Mouse (Mus musculus) kidney, adult 2 months (tissue): ENCODE measurements around the gene Rgs14. TPM values are rescaled to one million over a fixed set of nuclear protein-coding genes. Genes with fewer than 3 reads are reported as not detected.

Experiments used
- DNase-seq: peaks from one replicate; pipeline ENCODE4 v3.0.0; 2021
- H3K27ac ChIP-seq: fragments of 200-500 bp; 2 replicates; pipeline ENCODE4 v1.5.1; 2012; ENCODE audit warnings: low read depth, low read length, control low read depth, inconsistent platforms; ENCODE audit not compliant: insufficient read depth
- H3K27me3 ChIP-seq: fragments of 200-500 bp; replicated peaks from 2 replicates; pipeline ENCODE4 v1.6.1; 2012; ENCODE audit warnings: mild to moderate bottlenecking, moderate library complexity, low read length, inconsistent platforms; ENCODE audit not compliant: control insufficient read depth, insufficient read depth
- H3K36me3 ChIP-seq: fragments of 200-500 bp; 2 replicates; pipeline ENCODE4 v1.6.1; 2012; ENCODE audit warnings: mild to moderate bottlenecking, moderate library complexity, low read length, inconsistent platforms; ENCODE audit not compliant: control insufficient read depth, insufficient read depth
- H3K4me1 ChIP-seq: fragments of 200-500 bp; 2 replicates; pipeline ENCODE4 v1.6.1; 2011; ENCODE audit warnings: low read length; ENCODE audit not compliant: control insufficient read depth, insufficient read depth
- H3K4me3 ChIP-seq: fragments of 200-500 bp; 2 replicates; pipeline ENCODE4 v1.5.1; 2011; ENCODE audit warnings: mild to moderate bottlenecking, low read depth, low read length, control low read depth; ENCODE audit not compliant: insufficient read depth
- CTCF ChIP-seq: fragments of 200-500 bp; conservative IDR thresholded peaks from 2 replicates; pipeline ENCODE4 v1.5.1; 2011; ENCODE audit warnings: low read depth, mild to moderate bottlenecking, control low read depth, low read length, moderate library complexity, mixed read lengths; ENCODE audit not compliant: insufficient read depth, insufficient read length
- POLR2A ChIP-seq: fragments of 200-500 bp; IDR thresholded peaks from one replicate; pipeline ENCODE4 v1.6.1; 2011; ENCODE audit warnings: low read depth, low read length, control low read depth
- WGBS: fragments of 180-500 bp; shearing (Covaris S2); methylation state at CpG from one replicate; pipeline ENCODE4 v1.1.7; 2018; 5-methylcytosine and 5-hydroxymethylcytosine counted together
- polyA plus RNA-seq: library from polyadenylated mRNA; depleted of rRNA; stranded (reverse); fragments of >200 nt; gene quantifications from 2 replicates; pipeline ENCODE4 v1.2.3, GENCODE M21; 2012; rRNA removed

Gene Rgs14
- polyA plus RNA-seq: 3.3 and 4.2 TPM in 2 replicates

DNA sequence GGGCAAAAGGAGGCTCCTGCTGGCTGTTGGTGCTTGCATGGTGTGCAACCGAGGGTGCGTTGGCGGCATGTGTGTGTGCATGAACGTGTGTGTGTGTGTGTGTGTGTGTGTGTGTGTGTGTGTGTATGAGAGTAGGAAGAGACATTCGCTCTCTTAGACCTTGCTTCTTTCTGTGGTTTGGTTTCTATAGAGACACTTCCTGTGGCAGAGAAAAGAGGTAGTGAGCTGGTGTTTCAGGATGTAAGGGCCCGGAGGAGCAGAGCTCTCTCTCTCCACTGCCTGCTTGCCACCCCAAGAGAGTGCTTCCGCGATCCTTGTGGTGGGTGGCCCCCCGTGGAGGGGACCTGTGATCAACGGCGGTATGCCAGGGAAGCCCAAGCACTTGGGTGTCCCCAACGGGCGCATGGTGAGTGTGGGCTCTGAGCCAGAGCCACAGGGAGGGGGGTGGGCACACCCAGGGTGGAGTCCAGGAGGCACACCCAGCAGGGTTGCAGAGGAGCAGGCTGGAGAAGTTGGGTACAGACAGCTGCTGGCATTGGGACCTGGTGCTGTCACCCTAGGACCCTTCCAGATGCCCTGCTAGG is at the start of gene Rgs14:
Gene Rgs14 (plus strand): TSS at position 202 of the 584 bp plus-strand sequence.
- H3K27me3 ChIP-seq: no peaks in the 10 kb centered on the region
- peak within 1 kb of the TSS; percentile 30; the same call in 1 of the 2 replicates for H3K27ac ChIP-seq
- peak; percentile 24 for DNase-seq
- no peaks in the 10 kb centered on the region for H3K36me3 ChIP-seq
- no peaks in the 10 kb centered on the region for H3K4me1 ChIP-seq
- 42% methylated on average over 13 of the region's 13 CpGs for WGBS
- peak within 1 kb of the TSS; percentile 19 for H3K4me3 ChIP-seq
- no peak for TF ChIP-seq CTCF
- no peak for TF ChIP-seq POLR2A

DNA sequence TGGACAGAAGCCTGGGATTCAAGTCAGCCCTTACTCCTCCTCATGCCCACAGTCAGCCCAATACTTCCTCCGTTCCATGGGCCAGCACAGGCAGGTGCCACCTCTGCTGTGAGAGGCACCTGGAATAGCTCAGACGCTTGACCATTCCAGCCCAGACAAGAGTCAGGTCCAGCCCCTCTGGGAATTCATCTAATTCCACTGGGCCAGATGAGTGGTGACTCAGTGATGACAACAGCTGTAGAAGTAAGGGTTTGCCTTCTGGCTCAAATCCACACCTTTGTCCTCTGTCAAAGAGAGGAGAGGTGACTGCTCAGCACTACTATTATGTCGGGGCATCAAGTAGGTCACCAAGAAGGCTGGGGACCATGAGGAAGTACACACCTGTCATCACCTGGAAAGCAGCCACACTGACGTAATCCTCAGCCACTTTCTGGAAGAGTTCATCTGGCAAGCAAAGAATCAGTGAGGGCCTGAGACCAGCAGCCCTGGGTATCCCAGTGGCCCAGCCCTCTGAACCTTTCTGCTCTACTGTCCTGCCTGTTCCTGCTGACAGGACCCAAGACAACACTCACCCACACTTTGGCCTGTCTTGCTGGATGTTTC is 49.5 kb upstream of the Rgs14 start, which contains the start of gene Prelid1:
Gene Prelid1 (plus strand): TSS at position 570 of the 603 bp plus-strand sequence.
- no peaks in the 10 kb centered on the region; the same call in 1 of the 2 replicates for H3K36me3 ChIP-seq
- peak within 1 kb of the TSS; percentile 93 for H3K4me3 ChIP-seq
- H3K4me1 ChIP-seq: peaks cover 14% of the 10 kb centered on the region
- no peak within 1 kb of the TSS; the same call in 1 of the 2 replicates for H3K27ac ChIP-seq
- WGBS: 57% methylated on average over 4 of the region's 4 CpGs
- TF ChIP-seq POLR2A: no peak
- DNase-seq: peak; percentile 38
- no peaks in the 10 kb centered on the region for H3K27me3 ChIP-seq

DNA sequence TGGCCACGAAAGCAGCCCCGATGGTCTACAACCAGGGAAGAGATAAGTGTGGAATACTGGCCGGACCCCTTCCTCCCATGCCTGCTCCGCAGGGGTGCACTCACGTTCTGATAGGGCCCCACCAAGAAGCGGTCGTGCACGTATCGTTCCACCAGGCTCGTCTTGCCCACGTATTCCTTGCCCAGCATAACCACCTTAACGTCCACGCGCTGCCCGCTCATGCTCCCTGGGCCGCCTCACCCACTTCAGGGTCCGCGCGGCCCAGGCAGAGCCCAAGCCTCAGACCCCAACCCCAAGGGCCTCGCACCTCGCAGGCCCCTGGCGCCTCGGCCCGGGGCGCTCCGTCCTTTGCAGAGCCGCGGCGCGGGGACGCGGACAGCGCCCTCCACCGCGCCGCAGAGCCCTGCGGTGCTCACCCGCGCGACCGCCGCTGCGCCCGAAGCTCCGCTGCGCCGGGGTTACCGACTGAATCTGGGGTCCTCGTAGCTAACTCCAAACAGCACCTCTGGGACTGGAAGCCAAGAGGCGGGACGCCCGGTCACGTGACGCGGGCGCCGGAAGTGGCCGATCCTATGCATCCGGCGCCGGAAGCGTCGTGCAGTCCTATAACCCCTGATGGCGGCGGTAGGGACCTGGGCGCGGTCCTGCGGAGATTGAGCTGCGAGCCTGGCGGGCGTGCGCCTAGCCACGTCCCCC is 48.0 kb upstream of the Rgs14 start, which contains the start of gene Rab24:
Gene Rab24 (minus strand): TSS at position 513 of the 696 bp plus-strand sequence.
- under 1% methylated on average over 73 of the region's 73 CpGs for WGBS
- Histone ChIP-seq H3K27ac (peak within 1 kb of the TSS; percentile 78), H3K4me3 (peak within 1 kb of the TSS; percentile 93), H3K36me3 (no peaks in the 10 kb centered on the region; the same call in 1 of the 2 replicates), H3K4me1 (peaks cover 13% of the 10 kb centered on the region), H3K27me3 (no peaks in the 10 kb centered on the region)
- peak; percentile 94 for DNase-seq
- TF ChIP-seq POLR2A: peak; percentile 25
- TF ChIP-seq CTCF: no peak

DNA sequence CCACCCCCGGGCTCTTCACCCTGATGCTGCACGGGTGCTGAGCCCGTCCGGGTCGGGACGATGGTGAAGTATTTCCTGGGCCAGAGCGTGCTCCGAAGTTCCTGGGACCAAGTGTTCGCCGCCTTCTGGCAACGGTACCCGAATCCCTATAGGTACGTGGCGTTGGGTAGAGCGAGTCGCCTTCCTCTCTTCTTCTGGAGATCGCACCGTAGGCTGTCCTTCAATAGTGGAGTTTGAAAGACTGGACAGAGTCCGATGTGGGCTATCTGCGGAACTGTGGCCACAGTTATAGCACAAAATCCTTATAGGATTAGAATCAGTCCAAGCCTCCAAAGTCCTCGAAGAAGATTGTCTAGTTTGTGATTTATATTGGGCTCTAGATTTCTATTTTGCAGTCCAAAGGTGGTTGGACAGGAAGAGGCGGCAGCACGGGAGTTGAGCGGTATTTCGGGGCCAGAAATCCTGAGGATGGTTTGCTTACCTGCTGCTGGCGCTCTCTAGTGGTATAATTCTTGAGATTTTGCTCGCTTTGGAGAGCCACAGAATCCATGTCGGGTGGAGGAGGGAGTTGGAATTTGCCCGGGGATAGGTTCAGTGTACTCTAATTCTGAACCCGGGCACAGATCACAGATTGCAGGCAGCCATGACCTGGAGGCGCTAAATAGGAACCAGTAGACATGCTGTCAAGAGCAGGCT is 47.3 kb upstream of the Rgs14 start:
- Histone ChIP-seq H3K4me3 (peak overlapping the region; percentile 93), H3K36me3 (no peaks in the 10 kb centered on the region; the same call in 1 of the 2 replicates), H3K27ac (peak overlapping the region; percentile 78), H3K4me1 (peaks cover 13% of the 10 kb centered on the region), H3K27me3 (no peaks in the 10 kb centered on the region)
- under 1% methylated on average over 31 of the region's 31 CpGs for WGBS
- TF ChIP-seq POLR2A: no peak
- TF ChIP-seq CTCF: peak; percentile 56
- peak; percentile 92 for DNase-seq

DNA sequence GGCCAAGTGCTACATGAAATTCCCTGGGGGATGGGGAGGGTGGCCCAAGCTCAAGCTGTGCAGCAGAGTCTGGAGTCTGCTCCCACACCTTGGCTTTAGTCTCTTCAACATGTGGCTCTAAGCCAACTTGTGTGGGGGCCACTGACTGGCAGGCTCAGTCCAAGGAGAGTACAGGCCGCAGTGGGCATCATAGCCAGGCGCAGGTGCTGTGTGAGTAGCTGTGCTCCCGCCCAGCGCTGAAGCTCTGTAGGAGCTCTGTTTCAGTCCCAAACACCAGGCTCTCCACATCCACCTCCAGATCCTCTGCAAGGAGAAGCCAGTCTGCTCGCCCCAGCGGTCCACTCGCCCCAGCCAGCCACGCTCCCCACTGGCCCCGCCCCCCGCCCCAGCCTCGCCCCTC is 43.9 kb upstream of the Rgs14 start:
- WGBS: 71% methylated on average over 11 of the region's 11 CpGs
- TF ChIP-seq CTCF (no peak), POLR2A (no peak)
- H3K27me3 ChIP-seq: no peaks in the 10 kb centered on the region
- DNase-seq: peak; percentile 25
- H3K4me3 ChIP-seq: no peak overlapping the region
- no peak overlapping the region for H3K27ac ChIP-seq
- H3K36me3 ChIP-seq: no peaks in the 10 kb centered on the region; the same call in 1 of the 2 replicates
- H3K4me1 ChIP-seq: peaks cover 21% of the 10 kb centered on the region

DNA sequence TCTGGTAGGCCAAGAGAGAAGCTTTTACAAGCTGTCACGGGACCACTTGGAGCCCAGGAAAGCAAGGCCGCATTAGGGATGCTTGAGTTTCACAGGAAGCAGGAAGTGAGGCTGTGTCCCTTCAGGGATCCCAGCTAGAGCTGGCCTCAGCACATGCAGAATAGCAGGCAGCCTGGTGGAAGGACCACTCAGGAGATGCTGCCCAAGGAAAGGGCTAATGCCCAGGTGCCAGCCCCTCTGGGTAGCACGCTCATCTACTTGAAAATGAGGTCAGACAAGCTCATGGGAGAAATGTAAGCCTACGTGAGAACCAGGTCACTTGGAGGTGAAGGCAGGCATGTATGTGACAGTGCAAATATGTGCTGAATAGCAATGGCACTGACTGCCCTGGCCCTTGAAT is 42.4 kb upstream of the Rgs14 start:
- H3K4me1 ChIP-seq: peaks cover 16% of the 10 kb centered on the region; the same call in 1 of the 2 replicates
- no peak overlapping the region for H3K4me3 ChIP-seq
- DNase-seq: no peak
- WGBS: 43% methylated on average over 4 of the region's 4 CpGs
- no peaks in the 10 kb centered on the region; the same call in 1 of the 2 replicates for H3K36me3 ChIP-seq
- TF ChIP-seq POLR2A: no peak
- no peak for TF ChIP-seq CTCF
- H3K27ac ChIP-seq: no peak overlapping the region
- no peaks in the 10 kb centered on the region for H3K27me3 ChIP-seq

DNA sequence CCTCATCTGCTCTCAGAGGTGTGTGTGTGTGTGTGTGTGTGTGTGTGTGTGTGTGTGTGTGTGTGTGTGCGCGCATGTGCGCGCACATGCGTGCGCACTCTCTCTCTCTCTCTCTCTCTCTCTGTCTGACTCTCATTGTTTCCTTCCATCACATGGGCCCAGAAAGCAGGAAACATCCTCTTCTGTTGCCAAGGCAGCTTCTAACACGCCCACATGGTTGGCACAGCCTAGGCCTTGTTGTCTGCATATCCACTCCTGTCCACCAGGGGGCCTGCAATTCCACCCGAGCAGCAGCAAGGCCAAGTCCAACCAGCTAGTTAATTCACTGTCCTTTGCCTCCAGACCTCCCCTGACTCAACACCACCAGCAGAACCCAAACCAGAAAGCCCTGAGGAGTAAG is 41.9 kb upstream of the Rgs14 start:
- TF ChIP-seq POLR2A (no peak), CTCF (peak; percentile 95)
- 34% methylated on average over 8 of the region's 8 CpGs for WGBS
- DNase-seq: peak; percentile 93
- H3K27me3 ChIP-seq: no peaks in the 10 kb centered on the region
- H3K36me3 ChIP-seq: no peaks in the 10 kb centered on the region; the same call in 1 of the 2 replicates
- no peak overlapping the region for H3K4me3 ChIP-seq
- peaks cover 16% of the 10 kb centered on the region; the same call in 1 of the 2 replicates for H3K4me1 ChIP-seq
- H3K27ac ChIP-seq: no peak overlapping the region
